Mouse (Mus musculus) ovary, postnatal 10 days (tissue): ENCODE results near the gene Kifc3.
"Not testable (repeated sequence)": the region's sequence is repeated elsewhere in the genome, so short reads cannot be mapped to it uniquely, and the experiment has no call there.

ENCODE experiments used
- DNase-seq: peaks from one replicate; pipeline ENCODE4 v3.0.0; 2022; ENCODE audit warnings: low spot score

The Kifc3 gene

GRCm38 (mm10) chr8:95202056-95202570, 499 bp downstream of the Kifc3 start:
- no peak for DNase-seq

GRCm38 (mm10) chr8:95201491-95201890, 1.1 kb downstream of the Kifc3 start:
- no peak for DNase-seq

GRCm38 (mm10) chr8:95200001-95200405, 2.6 kb downstream of the Kifc3 start:
- no peak for DNase-seq

- DNase-seq = no peak
Observed at GRCm38 (mm10) chr8:95195728-95196127, 6.9 kb downstream of the Kifc3 start.

GRCm38 (mm10) chr8:95191497-95192175, 11.0 kb downstream of the Kifc3 start:
- DNase-seq = no peak

- no peak for DNase-seq
Observed at GRCm38 (mm10) chr8:95187579-95187978, 15.0 kb downstream of the Kifc3 start.

GRCm38 (mm10) chr8:95185891-95186513, 16.6 kb downstream of the Kifc3 start:
- no peak for DNase-seq

GRCm38 (mm10) chr8:95185104-95185503, 17.5 kb downstream of the Kifc3 start:
- DNase-seq = no peak

GRCm38 (mm10) chr8:95184171-95184570, 18.4 kb downstream of the Kifc3 start:
- no peak for DNase-seq

GRCm38 (mm10) chr8:95181850-95182249, 20.8 kb downstream of the Kifc3 start:
- DNase-seq = no peak

GRCm38 (mm10) chr8:95178191-95178590, 24.4 kb downstream of the Kifc3 start:
- DNase-seq = no peak

GRCm38 (mm10) chr8:95176985-95177384, 25.6 kb downstream of the Kifc3 start:
- no peak for DNase-seq

- DNase-seq = no peak
Observed at GRCm38 (mm10) chr8:95175808-95176207, 26.8 kb downstream of the Kifc3 start.

- DNase-seq = no peak
Observed at GRCm38 (mm10) chr8:95175306-95175705, 27.3 kb downstream of the Kifc3 start.

- no peak for DNase-seq
Observed at GRCm38 (mm10) chr8:95172433-95172832, 30.2 kb downstream of the Kifc3 start.

- DNase-seq = no peak
Observed at GRCm38 (mm10) chr8:95167726-95168125, 34.9 kb downstream of the Kifc3 start.

GRCm38 (mm10) chr8:95166400-95166799, 36.2 kb downstream of the Kifc3 start:
- DNase-seq = no peak

GRCm38 (mm10) chr8:95165923-95166322, 36.7 kb downstream of the Kifc3 start:
- no peak for DNase-seq

GRCm38 (mm10) chr8:95164469-95164868, 38.1 kb downstream of the Kifc3 start:
- DNase-seq = no peak

GRCm38 (mm10) chr8:95163969-95164368, 38.6 kb downstream of the Kifc3 start:
- not testable (repeated sequence) for DNase-seq

GRCm38 (mm10) chr8:95162785-95163184, 39.8 kb downstream of the Kifc3 start:
- DNase-seq = no peak

GRCm38 (mm10) chr8:95159344-95159743, 43.3 kb downstream of the Kifc3 start:
- no peak for DNase-seq

- DNase-seq = no peak
Observed at GRCm38 (mm10) chr8:95158654-95159053, 44.0 kb downstream of the Kifc3 start.

GRCm38 (mm10) chr8:95157145-95157544, 45.5 kb downstream of the Kifc3 start:
- DNase-seq = no peak
